Mouse (Mus musculus) kidney, adult 2 months (tissue): ENCODE results near the gene Arhgap31.

Experiments used
- CTCF ChIP-seq: fragments of 200-500 bp; conservative IDR thresholded peaks from 2 replicates; pipeline ENCODE4 v1.5.1; 2011; ENCODE audit warnings: low read depth, mild to moderate bottlenecking, control low read depth, low read length, moderate library complexity, mixed read lengths; ENCODE audit not compliant: insufficient read depth, insufficient read length
- POLR2A ChIP-seq: fragments of 200-500 bp; IDR thresholded peaks from one replicate; pipeline ENCODE4 v1.6.1; 2011; ENCODE audit warnings: low read depth, low read length, control low read depth

DNA sequence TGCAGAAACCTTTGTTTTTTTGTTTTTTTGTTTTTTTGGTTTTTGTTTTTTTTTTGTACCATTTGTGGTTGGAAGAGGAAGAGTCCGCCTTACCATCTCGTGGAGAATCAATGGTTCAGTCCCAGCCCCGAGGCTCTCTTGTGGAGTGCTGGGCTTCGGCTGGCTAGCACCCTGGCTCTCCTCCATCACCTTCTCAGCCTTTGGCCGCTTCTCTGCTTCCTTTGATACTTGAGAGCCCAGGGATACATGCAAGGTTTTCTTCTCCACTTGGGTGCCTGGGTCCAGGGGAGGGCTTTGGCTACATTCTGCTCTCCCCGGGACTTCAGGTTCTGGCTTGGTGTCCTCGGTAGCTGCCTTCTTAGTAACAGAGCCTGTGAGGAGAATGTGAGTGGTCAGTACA, 106.6 kb downstream of the Arhgap31 start:
- no peak for TF ChIP-seq CTCF
- TF ChIP-seq POLR2A, result no peak
